Mouse (Mus musculus) liver (tissue): ENCODE data around the gene Phf19.

Experiments
- DNase-seq: peaks from one replicate; pipeline ENCODE4 v3.0.0-alpha.2; 2020; ENCODE audit warnings: mixed read lengths

Phf19 gene

GRCm38 (mm10) chr2:34895503-34896113 lies 18.2 kb downstream of the Phf19 start:
- DNase-seq: no peak

GRCm38 (mm10) chr2:34893950-34894349 lies 19.9 kb downstream of the Phf19 start:
- no peak for DNase-seq

DNA sequence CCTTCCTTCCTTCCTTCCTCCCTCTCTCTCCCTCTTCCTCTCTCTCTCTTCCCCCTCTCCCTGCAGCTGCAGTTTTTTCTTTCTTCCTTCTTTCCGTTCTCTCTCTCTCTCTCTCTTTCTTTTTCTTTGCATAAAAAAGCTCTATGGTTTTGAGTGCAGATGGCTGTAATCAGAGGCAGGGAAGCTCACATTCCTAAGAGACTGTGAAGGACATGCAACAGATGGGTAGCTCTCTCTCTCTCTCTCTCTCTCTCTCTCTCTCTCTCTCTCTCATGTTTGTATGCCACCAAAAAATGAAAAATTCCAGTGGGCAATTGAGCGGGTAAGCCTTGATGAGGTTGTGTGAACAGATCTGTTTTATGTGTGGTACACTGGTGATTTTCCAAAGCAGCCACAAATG lies 29.6 kb downstream of the Phf19 start:
- DNase-seq: no peak

- DNase-seq: no peak
These were observed 30.6 kb downstream of the Phf19 start for GRCm38 (mm10) chr2:34883190-34883589.

- no peak for DNase-seq
These were observed 31.1 kb downstream of the Phf19 start for GRCm38 (mm10) chr2:34882757-34883156.

GRCm38 (mm10) chr2:34880054-34880453 lies 33.8 kb downstream of the Phf19 start:
- no peak for DNase-seq

DNA sequence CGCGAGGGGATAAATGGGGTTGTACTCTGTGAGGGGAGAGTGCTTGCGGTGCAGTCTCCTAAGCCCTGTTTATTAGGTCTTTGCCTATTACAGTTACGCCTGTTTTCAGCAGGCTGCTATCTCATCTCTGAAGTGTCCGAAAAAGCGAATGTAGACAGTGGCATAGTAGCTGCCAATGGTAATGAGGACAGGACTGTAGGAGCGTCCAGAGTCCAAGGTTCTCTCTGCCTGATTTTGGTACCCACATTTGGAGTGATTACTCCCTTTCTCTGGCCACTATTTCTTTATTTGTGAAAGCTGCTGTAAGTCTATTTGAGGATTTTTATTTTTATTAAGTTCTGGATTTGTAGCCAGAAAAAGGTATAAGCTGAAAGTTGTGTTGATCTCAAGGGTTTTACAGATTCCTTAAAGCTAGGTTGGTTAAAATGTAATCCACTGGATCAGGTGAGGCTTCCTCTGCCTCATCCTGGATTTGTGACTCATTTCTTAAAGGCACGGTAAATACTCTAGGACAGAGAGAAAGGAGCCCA lies 38.9 kb downstream of the Phf19 start, which contains the start of gene Psmd5:
TSS of gene Psmd5 (minus strand) at position 153 of the 530 bp plus-strand sequence.
- DNase-seq: no peak

DNA sequence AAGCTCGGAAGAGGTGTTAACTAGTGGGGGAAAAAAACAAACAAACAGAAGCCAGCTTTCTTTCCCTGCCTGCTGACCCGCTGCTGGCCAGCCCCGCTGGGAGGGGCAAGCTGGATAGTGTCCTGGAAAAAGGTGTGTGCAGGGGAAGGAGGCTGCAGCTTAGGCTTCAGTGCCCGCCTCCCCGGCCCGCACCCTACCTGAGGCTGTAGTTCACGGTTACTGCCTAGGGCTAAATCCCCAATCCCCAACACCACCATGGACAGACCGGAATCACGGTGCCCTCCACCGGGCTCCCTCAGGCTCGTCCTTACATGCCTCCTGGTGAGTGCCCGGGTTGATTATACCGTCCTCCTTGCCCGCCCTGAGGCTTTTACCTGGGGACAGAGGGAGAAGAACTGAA lies 39.6 kb downstream of the Phf19 start, which contains the start of gene Cutal:
TSS of gene Cutal (plus strand) at position 126 of the 400 bp plus-strand sequence.
- peak; percentile 34 for DNase-seq

- DNase-seq: peak; percentile 99
These were observed 43.0 kb downstream of the Phf19 start for GRCm38 (mm10) chr2:34870520-34871474.

- peak; percentile 74 for DNase-seq
These were observed 44.1 kb downstream of the Phf19 start for GRCm38 (mm10) chr2:34869680-34870079.

- no peak for DNase-seq
These were observed 56.1 kb downstream of the Phf19 start for GRCm38 (mm10) chr2:34857728-34858127.

- no peak for DNase-seq
These were observed 58.6 kb downstream of the Phf19 start for GRCm38 (mm10) chr2:34855265-34855664.

- no peak for DNase-seq
These were observed 66.1 kb downstream of the Phf19 start for GRCm38 (mm10) chr2:34847702-34848101.
